Mouse (Mus musculus) embryo, embryonic 11 days (tissue): ENCODE data around the gene Mpped2.

Source experiments
- DNase-seq: peaks from one replicate; pipeline ENCODE4 v3.0.0-alpha.2; 2015

The Mpped2 gene

GRCm38 (mm10) chr2:106705664-106706063 is 12.6 kb downstream of the Mpped2 start:
- DNase-seq, result no peak

- no peak for DNase-seq
Measured at GRCm38 (mm10) chr2:106707136-106707535, 14.1 kb downstream of the Mpped2 start.

GRCm38 (mm10) chr2:106710862-106711477 is 17.9 kb downstream of the Mpped2 start:
- peak; percentile 56 for DNase-seq

GRCm38 (mm10) chr2:106711506-106711905 is 18.4 kb downstream of the Mpped2 start:
- DNase-seq, result no peak

- peak; percentile 61 for DNase-seq
Measured at GRCm38 (mm10) chr2:106713151-106713550, 20.1 kb downstream of the Mpped2 start.

GRCm38 (mm10) chr2:106715674-106716364 is 22.8 kb downstream of the Mpped2 start:
- DNase-seq, result no peak

GRCm38 (mm10) chr2:106716365-106716717 is 23.3 kb downstream of the Mpped2 start:
- DNase-seq, result no peak

- DNase-seq, result no peak
Measured at GRCm38 (mm10) chr2:106718888-106719287, 25.8 kb downstream of the Mpped2 start.

- no peak for DNase-seq
Measured at GRCm38 (mm10) chr2:106719434-106719833, 26.4 kb downstream of the Mpped2 start.

GRCm38 (mm10) chr2:106720644-106721043 is 27.6 kb downstream of the Mpped2 start:
- no peak for DNase-seq

- no peak for DNase-seq
Measured at GRCm38 (mm10) chr2:106722020-106722419, 29.0 kb downstream of the Mpped2 start.

- DNase-seq, result no peak
Measured at GRCm38 (mm10) chr2:106729951-106730564, 37.0 kb downstream of the Mpped2 start.

GRCm38 (mm10) chr2:106730608-106731007 is 37.5 kb downstream of the Mpped2 start:
- no peak for DNase-seq

- no peak for DNase-seq
Measured at GRCm38 (mm10) chr2:106731478-106731877, 38.4 kb downstream of the Mpped2 start.

- DNase-seq, result no peak
Measured at GRCm38 (mm10) chr2:106732171-106732570, 39.1 kb downstream of the Mpped2 start.

GRCm38 (mm10) chr2:106733396-106733795 is 40.3 kb downstream of the Mpped2 start:
- DNase-seq, result no peak

GRCm38 (mm10) chr2:106734004-106734403 is 40.9 kb downstream of the Mpped2 start:
- no peak for DNase-seq

- no peak for DNase-seq
Measured at GRCm38 (mm10) chr2:106735211-106735610, 42.1 kb downstream of the Mpped2 start.

GRCm38 (mm10) chr2:106735792-106736359 is 42.8 kb downstream of the Mpped2 start:
- no peak for DNase-seq

- DNase-seq, result no peak
Measured at GRCm38 (mm10) chr2:106738951-106739350, 45.9 kb downstream of the Mpped2 start.

GRCm38 (mm10) chr2:106744086-106744485 is 51.0 kb downstream of the Mpped2 start:
- no peak for DNase-seq

- DNase-seq, result peak; percentile 76
Measured at GRCm38 (mm10) chr2:106744601-106745000, 51.5 kb downstream of the Mpped2 start.

- no peak for DNase-seq
Measured at GRCm38 (mm10) chr2:106745364-106745763, 52.3 kb downstream of the Mpped2 start.

GRCm38 (mm10) chr2:106746211-106746610 is 53.1 kb downstream of the Mpped2 start:
- DNase-seq, result no peak
